Mouse (Mus musculus): ENCODE measurements around the gene Chd5.

- TF ChIP-seq CTCF (IDR thresholded peaks at IDR 0.05; ENCODE audit: low read depth) (no peak), EP300 (IDR thresholded peaks at IDR 0.05; ENCODE audit: low read depth) (no peak)
These were observed 80.0 kb downstream of the Chd5 start for GRCm38 (mm10) chr4:152418229-152419060.

Measured in liver, embryonic 14.5 days (tissue).